Mouse (Mus musculus) small intestine, adult 2 months (tissue): ENCODE results near the gene Icos.

Source experiments
- CTCF ChIP-seq: fragments of 200-500 bp; IDR thresholded peaks from 2 replicates; pipeline ENCODE4 v1.5.1; 2012; ENCODE audit warnings: low read depth, mild to moderate bottlenecking, control low read depth, inconsistent platforms, low read length, moderate library complexity, mixed read lengths; ENCODE audit not compliant: insufficient replicate concordance, insufficient read length; ENCODE audit errors: extremely low read depth
- POLR2A ChIP-seq: fragments of 200-500 bp; IDR thresholded peaks from 2 replicates; pipeline ENCODE4 v1.6.1; 2012; ENCODE audit warnings: low read depth, mild to moderate bottlenecking, control low read depth, inconsistent platforms, low read length, moderate library complexity

GRCm38 (mm10) chr1:60941056-60942048 lies 36.4 kb upstream of the Icos start:
- TF ChIP-seq CTCF (no peak), POLR2A (no peak)
